Mouse (Mus musculus) brown adipose tissue, adult 24 weeks (tissue): ENCODE measurements at regions not wholly inside any gene's neighbourhood (a gene's known extent, or its start where the extent isn't known, plus 50 kb on each side); places are given as distances from the start of the nearest gene placed in this dataset.

Source experiments
- H3K27ac ChIP-seq: fragments of 200-500 bp; replicated peaks from 2 replicates; pipeline ENCODE4 v1.5.1; 2012; ENCODE audit warnings: low read depth, mild to moderate bottlenecking, low read length
- H3K4me1 ChIP-seq: fragments of 200-500 bp; 2 replicates; pipeline ENCODE4 v1.6.1; 2012; ENCODE audit warnings: low read length, mixed read lengths; ENCODE audit not compliant: control insufficient read depth, insufficient read depth, insufficient read length
- H3K4me3 ChIP-seq: fragments of 200-500 bp; 2 replicates; pipeline ENCODE4 v1.5.1; 2012; ENCODE audit warnings: low read depth, mild to moderate bottlenecking, low read length, moderate library complexity; ENCODE audit not compliant: insufficient read depth

DNA sequence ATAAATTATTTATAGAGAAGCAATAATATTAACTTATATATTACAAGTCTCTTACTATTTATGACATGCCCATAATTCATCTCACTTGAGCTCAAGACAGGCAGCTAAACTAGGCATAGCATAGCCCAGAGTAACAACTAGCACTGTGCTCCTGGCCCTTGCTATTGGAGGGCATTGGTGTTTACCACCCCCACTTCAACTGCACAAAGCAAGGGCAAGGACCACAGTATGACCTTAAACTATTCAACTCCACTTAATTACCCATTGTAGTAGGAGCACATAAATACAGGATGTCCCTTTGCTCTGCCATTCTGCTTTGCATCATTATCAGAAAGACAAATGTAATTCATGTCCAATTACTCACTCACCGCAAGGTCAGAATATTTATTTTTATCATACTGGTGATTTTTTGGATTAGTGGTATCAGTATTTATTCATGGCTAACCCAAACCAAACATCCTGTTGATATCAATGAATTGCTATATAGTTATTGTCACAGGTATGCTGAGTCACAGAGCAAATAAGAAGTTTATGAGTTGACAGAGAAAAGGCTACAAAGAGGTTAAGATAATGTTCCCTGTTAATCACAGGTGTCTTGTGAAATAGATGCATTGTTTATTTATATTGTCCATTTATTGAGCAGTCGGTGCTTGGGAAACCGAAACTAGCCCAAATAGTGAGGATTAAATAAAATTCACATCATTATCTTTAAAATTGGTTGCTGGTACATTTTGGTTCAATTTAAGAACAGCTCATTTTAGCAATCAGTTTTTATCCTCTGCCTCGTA, 523.4 kb upstream of the A1bg start:
- no peaks in the 10 kb centered on the region; the same call in 1 of the 2 replicates for H3K4me1 ChIP-seq
- H3K4me3 ChIP-seq, result no peak overlapping the region
- no peak overlapping the region for H3K27ac ChIP-seq

DNA sequence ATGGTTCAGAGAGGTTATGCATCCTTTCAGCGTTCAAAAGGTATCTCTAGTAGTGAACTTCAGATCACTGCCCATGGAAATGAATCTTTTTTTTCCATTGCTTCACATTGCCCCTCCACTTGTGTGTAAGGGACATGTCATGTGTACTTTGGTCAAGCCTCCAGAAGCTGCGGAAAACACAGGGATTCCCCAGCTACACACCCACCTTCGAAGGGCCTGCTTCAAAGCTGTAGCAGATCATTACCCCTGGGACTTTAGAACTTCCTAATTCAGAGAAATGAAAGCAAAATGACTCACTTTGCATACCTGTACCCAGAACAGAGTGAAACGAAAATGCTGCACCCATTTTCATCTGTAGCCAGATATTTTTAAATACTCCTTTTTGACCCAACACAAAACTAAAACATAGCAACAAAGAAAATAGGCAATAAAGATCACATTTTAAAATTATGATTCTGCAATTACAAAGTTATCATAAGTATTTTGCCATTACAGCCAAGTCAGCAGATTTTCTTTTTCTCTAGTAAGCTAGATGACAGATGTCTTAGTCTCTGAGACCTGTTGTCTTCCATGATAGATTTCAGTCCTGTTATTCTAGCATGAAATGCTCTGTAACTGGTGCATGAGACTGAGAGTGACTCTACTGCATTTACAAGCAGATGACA, 519.1 kb upstream of the A1bg start:
- H3K4me1 ChIP-seq, result peaks cover 2% of the 10 kb centered on the region; the same call in 1 of the 2 replicates
- no peak overlapping the region for H3K27ac ChIP-seq
- no peak overlapping the region for H3K4me3 ChIP-seq

GRCm38 (mm10) chr15:61441012-61441411, 518.2 kb upstream of the A1bg start:
- H3K4me3 ChIP-seq, result no peak overlapping the region
- no peak overlapping the region for H3K27ac ChIP-seq

DNA sequence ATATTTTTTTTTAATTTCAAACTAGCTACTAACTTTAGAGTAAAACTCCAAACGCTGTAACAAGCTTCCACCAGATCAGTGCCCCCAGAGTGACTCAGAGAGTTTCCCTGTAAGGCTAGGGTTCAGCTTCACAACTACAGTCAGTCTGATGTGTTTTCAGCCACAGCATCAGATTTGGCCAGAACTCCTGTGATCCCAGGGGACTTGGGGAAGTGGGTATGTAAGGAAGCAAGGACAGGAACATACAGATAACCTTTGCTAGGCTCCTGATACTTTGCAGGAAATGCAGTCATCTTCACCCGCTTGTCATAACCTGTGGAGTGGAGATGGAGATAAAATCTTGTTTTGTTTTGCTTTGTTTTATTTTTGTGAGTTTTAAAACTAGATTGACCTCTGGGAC, 517.5 kb upstream of the A1bg start:
- H3K27ac ChIP-seq, result no peak overlapping the region
- 0 out of 2 replicates have a peak, but pooled peaks cover 2% of the 10 kb centered on the region for H3K4me1 ChIP-seq
- no peak overlapping the region for H3K4me3 ChIP-seq

More at GRCm38 (mm10) chr15:61441012-61441411, 518.2 kb upstream of the A1bg start:
- peaks cover 2% of the 10 kb centered on the region; the same call in 1 of the 2 replicates for H3K4me1 ChIP-seq

GRCm38 (mm10) chr15:61439623-61440170, 516.9 kb upstream of the A1bg start:
- Histone ChIP-seq H3K27ac (no peak overlapping the region), H3K4me1 (0 out of 2 replicates have a peak, but pooled peaks cover 2% of the 10 kb centered on the region), H3K4me3 (no peak overlapping the region)

- no peak overlapping the region for H3K4me3 ChIP-seq
- H3K27ac ChIP-seq, result peak overlapping the region; percentile 66; the same call in 1 of the 2 replicates
- H3K4me1 ChIP-seq, result no peaks in the 10 kb centered on the region
These were observed 506.1 kb upstream of the A1bg start for GRCm38 (mm10) chr15:61428818-61429415.

GRCm38 (mm10) chr15:61422989-61423388, 500.2 kb upstream of the A1bg start:
- Histone ChIP-seq H3K27ac (no peak overlapping the region), H3K4me1 (no peaks in the 10 kb centered on the region), H3K4me3 (no peak overlapping the region)

GRCm38 (mm10) chr15:61417506-61417905, 494.7 kb upstream of the A1bg start:
- no peak overlapping the region for H3K4me3 ChIP-seq
- H3K27ac ChIP-seq, result no peak overlapping the region
- H3K4me1 ChIP-seq, result no peaks in the 10 kb centered on the region

GRCm38 (mm10) chr15:61416841-61417240, 494.0 kb upstream of the A1bg start:
- Histone ChIP-seq H3K27ac (no peak overlapping the region), H3K4me3 (no peak overlapping the region), H3K4me1 (no peaks in the 10 kb centered on the region)

GRCm38 (mm10) chr15:61415626-61416025, 492.8 kb upstream of the A1bg start:
- Histone ChIP-seq H3K27ac (no peak overlapping the region), H3K4me3 (no peak overlapping the region), H3K4me1 (no peaks in the 10 kb centered on the region)

- Histone ChIP-seq H3K4me1 (no peaks in the 10 kb centered on the region), H3K27ac (no peak overlapping the region), H3K4me3 (no peak overlapping the region)
These were observed 489.0 kb upstream of the A1bg start for GRCm38 (mm10) chr15:61411821-61412220.

DNA sequence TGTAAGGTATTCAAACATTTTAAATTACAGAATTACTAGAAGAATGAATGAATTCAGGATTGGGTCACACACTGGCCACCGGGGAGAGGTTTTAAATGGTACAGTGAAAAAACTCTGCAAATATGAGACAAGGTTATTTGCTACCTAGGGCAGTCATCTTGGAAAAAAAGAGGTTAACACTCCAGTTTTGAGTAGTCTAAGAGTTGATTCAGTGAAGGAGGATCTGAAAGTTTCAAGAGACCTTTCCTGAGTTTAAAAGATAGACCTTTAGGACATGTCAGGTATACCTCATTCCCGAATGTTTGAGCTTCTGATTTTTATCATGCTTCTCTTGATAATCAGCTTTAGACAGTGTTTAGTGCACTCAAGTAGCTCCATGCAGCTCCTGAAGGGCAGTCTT, 488.0 kb upstream of the A1bg start:
- Histone ChIP-seq H3K4me1 (no peaks in the 10 kb centered on the region), H3K27ac (no peak overlapping the region), H3K4me3 (no peak overlapping the region)

DNA sequence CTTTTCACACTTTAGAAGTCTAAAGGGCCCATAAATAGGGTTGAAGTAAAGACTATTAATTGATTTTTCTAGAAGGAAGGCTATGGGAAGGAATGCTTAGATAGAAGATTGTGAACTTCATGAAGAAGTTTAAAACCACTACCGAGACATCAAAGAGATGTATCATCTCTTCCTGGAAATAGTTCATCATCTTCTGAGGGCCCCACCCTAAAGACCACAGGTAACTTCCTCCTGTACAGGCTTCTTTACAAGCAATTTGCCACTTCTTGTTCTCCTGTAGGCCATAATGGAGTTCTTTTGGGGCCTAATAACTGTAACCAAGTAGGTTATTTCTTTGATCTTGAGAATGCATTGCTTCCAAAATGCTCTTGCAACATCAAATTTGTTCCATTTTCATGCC, 485.8 kb upstream of the A1bg start:
- Histone ChIP-seq H3K4me3 (no peak overlapping the region), H3K27ac (no peak overlapping the region), H3K4me1 (no peaks in the 10 kb centered on the region)

DNA sequence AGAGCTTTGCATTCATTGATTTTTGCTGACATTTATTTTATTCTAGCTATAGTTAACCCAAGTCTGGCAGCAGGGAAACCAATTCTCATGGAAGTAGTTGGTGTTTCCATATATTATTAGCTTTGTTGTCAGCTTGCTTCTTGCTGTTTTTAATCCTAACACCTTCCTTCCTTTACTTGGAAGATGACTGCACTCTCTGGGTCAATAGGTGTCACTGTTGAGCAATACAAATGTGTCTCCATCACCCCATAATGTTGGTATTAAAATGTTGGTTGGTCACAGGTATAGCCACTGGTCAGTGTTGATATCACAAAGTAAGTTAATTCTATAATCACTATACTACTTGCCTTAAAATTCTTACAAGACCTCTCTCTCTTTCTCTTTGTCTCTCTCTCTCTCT, 477.9 kb upstream of the A1bg start:
- Histone ChIP-seq H3K4me3 (no peak overlapping the region), H3K27ac (no peak overlapping the region), H3K4me1 (no peaks in the 10 kb centered on the region; the same call in 1 of the 2 replicates)

DNA sequence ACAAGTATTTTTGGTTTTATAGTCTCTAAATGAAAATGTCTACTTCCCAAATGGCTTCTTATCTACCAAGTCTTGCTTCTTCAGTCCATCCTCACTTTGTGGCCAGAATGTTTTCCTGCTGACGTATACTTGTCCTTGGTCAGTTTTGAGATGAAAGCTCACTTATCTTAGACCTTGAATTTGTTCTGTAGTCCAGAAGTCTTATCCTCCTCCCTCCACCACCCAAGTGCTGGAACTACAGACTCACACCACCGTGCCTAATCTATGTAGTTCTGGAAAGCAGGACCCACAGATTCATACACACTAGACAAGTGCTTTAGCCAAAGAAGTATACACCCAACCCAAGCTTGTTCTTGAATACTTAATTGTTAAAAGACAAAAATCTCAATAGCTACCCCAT, 477.2 kb upstream of the A1bg start:
- no peak overlapping the region for H3K4me3 ChIP-seq
- no peak overlapping the region for H3K27ac ChIP-seq
- H3K4me1 ChIP-seq, result peaks cover 2% of the 10 kb centered on the region; the same call in 1 of the 2 replicates
